Mouse (Mus musculus) lung, adult 2 months (tissue): ENCODE results near the gene Cog8.
A peak's percentile ranks its signal among the peaks of the same experiment; 100 is the strongest.

Experiments
- CTCF ChIP-seq: fragments of 200-500 bp; IDR thresholded peaks from 2 replicates; pipeline ENCODE4 v1.5.1; 2011; ENCODE audit warnings: mild to moderate bottlenecking, low read length, control low read depth; ENCODE audit not compliant: insufficient read depth
- POLR2A ChIP-seq: fragments of 200-500 bp; IDR thresholded peaks from 2 replicates; pipeline ENCODE4 v1.6.1; 2011; ENCODE audit warnings: low read depth, mild to moderate bottlenecking, control low read depth, low read length, borderline replicate concordance; ENCODE audit errors: extremely low read depth

GRCm38 (mm10) chr8:107085358-107085757 lies 28.9 kb upstream of the Cog8 start:
- TF ChIP-seq CTCF (peak; percentile 44), POLR2A (no peak)
